Mouse (Mus musculus): ENCODE data around the gene Fcgrt.
"Not testable (repeated sequence)": the region's sequence is repeated elsewhere in the genome, so short reads cannot be mapped to it uniquely, and the experiment has no call there.

The Fcgrt gene

GRCm38 (mm10) chr7:45129776-45130512 lies 26.3 kb upstream of the Fcgrt start:
- DNase-seq (ENCODE audit: low spot score in 2 of 2) = no peak

GRCm38 (mm10) chr7:45129318-45129717 lies 25.7 kb upstream of the Fcgrt start:
- DNase-seq (ENCODE audit: low spot score in 2 of 2) = no peak

DNA sequence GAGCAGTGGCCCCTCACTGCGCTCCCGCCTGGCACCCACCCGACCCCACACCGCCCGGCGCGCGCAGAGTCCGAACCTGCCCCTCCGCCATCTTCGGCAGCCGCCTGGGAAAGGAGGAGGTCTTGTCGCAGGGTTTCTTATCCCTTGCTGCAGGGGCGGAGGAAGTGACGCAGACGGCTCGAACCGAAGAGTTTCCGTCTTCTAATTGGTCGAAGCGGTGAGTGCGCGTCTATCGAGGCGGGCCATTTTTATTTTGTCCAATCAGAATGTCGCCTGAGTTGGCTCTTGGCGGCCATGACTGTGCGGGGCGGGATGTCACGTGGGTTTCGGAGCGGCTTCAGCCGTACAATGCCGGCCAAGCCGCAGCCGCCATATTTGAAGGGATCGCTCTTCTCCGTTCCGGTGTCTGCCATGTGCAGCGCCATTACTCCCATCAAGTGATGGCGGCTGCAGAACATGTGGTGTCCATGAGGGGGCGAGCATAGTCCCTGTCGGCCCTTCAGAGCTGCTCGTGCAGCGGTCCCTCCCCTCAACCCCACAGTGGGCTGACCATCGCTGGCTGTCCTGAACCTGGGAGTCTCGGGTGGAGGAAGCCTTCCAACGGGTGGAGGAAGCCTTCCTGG lies 25.1 kb upstream of the Fcgrt start, which contains the start of gene Rpl13a:
Gene Rpl13a (minus strand): TSS at position 138 of the 623 bp plus-strand sequence.
- peak; percentile 96 to 98 for DNase-seq (ENCODE audit: low spot score in 2 of 2)

DNA sequence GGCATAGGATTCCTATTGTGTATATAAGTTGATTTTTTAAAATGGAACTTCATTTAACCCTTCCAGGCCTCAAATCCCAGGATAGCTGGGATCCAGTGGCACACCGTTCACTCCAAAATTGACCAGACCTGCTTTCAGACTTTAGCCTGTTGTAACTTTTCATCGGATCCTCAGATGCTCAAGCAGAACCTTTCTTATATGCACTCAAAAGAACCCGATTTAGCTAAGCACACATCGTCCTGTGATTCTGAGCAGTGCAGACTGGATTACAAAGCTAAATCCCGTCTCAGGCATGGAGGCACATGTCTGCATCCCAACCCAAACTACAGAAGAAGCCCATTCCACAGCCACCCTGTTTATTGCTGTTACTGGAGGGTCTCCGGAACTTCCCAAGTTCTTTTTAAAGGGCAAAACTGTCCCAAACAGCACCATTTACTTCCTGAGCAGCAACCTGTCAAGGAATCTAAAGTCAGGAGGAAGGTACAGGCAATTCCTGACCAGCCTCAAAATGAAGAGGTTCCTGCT lies 24.1 kb upstream of the Fcgrt start:
- DNase-seq (ENCODE audit: low spot score in 2 of 2) = no peak

- DNase-seq (ENCODE audit: low spot score in 2 of 2) = no peak
Observed at GRCm38 (mm10) chr7:45126844-45127699, 23.4 kb upstream of the Fcgrt start.

DNA sequence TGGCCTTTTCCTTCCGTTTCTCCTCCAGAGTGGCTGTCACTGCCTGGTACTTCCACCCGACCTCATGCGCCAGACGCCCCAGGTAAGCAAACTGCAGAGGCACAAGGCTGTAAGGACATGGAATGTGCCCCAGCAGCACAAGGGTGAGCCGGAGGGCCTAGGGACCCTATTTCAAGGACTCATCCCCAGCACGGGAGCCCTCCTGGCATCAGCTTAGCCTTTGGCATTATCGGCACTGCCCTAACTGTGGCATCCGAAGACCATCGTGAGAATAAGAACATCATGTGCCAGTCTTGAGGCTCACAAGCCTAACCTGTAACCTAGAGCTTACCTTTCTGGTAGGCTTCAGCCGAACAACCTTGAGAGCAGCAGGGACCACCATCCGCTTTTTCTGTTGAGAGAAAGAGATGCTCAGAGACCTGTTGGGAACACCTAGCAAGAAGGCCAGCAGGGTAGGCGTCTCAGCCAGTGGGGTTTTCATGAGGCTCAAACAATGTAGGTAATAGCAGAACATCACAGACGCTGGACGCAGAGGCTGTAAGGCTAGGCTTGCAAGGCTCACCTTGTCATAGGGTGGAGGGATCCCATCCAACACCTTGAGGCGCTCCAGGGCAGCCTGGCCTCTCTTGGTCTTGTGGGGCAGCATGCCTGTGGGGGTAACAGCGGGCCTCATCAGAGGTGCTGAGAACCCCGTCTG lies 22.6 kb upstream of the Fcgrt start:
- DNase-seq (ENCODE audit: low spot score in 2 of 2) = no peak

- DNase-seq (ENCODE audit: low spot score in 2 of 2) = not testable (repeated sequence)
Observed at GRCm38 (mm10) chr7:45125649-45126048, 22.0 kb upstream of the Fcgrt start.

GRCm38 (mm10) chr7:45125144-45125600 lies 21.5 kb upstream of the Fcgrt start:
- DNase-seq (ENCODE audit: low spot score in 2 of 2) = no peak

- peak; percentile 98 to 99 for DNase-seq (ENCODE audit: low spot score in 2 of 2)
Observed at GRCm38 (mm10) chr7:45124224-45125143, 20.8 kb upstream of the Fcgrt start, which contains the start of gene Rps11. Rps11 (minus strand) TSS chr7:45124439.

- peak in 1 of 2 experiments; percentile 45 for DNase-seq (ENCODE audit: low spot score in 2 of 2)
Observed at GRCm38 (mm10) chr7:45123186-45123570, 19.5 kb upstream of the Fcgrt start.

DNA sequence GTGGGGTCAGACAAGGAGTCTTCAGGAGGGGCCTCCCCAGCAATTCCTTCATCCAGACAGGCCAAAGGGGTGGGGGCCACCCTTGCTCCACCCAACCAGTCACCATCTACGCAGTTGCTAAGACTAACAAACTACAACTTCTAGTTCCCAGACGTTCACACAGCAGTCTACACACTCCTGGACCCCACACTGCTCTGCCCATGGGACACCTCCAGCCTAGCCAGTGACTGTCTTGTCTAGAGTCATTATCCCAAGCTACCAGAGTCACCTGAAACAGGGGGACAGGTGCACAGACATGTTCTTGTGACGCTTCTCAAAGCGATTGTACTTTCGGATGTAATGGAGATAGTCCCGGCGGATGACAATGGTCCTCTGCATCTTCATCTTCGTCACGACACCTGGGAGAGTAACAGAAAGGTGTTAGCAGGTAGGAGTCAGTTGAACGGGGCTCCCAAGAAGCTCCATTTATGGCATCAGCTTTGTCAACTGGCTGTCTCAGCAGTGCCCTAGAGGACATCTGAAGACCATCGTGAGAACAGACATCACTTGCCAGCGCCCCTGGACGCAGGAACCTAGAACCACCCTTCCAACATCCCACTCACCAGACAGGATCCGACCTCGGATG lies 19.0 kb upstream of the Fcgrt start:
- DNase-seq (ENCODE audit: low spot score in 2 of 2) = peak in 1 of 2 experiments; percentile 4

- no peak for DNase-seq (ENCODE audit: low spot score in 2 of 2)
Observed at GRCm38 (mm10) chr7:45121966-45122365, 18.3 kb upstream of the Fcgrt start.

GRCm38 (mm10) chr7:45121404-45121803 lies 17.8 kb upstream of the Fcgrt start:
- peak; percentile 75 to 82 for DNase-seq (ENCODE audit: low spot score in 2 of 2)

DNA sequence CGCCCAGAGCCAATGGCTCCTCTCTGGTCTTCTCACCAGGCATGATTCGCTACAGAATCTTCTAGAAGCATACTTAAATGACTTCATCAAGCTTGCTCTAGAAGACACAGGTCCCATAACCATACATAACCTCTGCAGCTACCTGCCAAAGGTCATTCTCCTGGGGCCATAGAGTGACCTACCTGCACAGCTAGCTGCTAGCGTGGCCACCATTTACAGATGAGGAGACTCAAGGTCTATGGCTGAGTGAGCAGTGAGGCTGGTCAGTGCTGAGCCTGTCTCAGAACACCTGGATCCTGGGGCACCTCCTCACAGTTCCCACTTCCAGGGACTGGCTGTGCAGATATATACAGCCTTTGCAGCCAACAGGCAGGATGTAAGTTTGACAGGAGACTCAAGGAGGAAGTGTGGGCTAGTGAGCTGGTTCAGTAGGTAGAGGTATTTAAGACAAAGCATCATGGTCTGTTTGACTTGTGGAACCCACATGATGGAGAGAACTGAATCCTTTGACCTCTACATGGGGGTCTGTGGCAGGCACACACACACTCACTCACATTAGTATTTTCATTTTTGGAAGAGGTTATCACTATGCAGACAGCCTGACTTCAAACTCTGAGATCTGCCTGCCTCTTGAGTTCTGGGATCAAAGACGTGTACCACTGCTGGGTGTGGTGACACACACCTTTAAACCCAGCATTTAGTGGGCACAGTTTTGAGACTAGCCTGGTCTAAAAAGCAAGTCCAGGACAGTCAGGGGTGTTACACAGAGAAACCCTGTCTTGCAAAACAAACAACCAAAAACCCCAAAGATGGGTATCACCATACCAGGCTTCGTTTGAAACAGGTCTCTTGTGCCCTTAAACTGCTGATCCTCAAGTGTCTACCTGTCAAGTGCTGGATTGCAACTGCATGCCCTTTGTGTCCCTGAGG lies 16.4 kb upstream of the Fcgrt start:
- DNase-seq (ENCODE audit: low spot score in 2 of 2) = no peak

DNA sequence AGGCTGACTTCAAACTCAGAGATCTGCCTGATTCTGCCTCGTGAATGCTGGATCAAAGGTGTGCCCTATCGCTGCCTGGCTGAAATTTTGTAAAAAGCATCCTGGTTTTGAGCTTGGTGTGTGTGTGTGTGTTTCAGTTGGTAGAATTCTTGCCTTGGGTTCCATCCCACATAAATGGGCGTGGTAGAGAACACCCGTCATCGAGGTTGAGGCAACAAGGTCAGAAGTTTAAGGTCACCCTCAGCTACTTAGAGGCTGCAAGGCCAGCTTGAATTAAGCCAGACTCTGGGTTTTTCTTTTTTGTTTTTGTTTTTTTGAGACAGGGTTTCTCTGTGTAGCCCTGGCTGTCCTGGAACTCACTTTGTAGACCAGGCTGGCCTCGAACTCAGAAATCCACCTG lies 14.7 kb upstream of the Fcgrt start:
- DNase-seq (ENCODE audit: low spot score in 2 of 2) = no peak

- DNase-seq (ENCODE audit: low spot score in 2 of 2) = no peak
Observed at GRCm38 (mm10) chr7:45117566-45117965, 13.9 kb upstream of the Fcgrt start.

DNA sequence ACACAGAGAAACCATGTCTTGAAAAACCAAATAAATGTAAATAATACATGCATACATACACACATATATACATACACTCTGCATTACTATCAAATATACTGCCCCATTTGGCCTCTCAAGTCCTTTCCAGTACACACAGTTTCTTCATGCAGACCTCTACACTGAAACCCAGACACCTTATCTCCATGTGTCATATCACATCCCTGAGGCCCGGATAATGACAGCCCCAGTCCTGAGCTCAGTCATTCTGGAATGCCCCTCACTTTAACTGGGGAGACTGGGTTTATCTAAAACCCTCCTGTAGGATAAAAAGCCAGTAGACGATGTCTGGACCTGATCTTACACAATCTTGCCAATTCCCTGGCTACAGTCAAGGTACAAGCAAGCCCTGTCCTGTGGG lies 9.8 kb upstream of the Fcgrt start:
- DNase-seq (ENCODE audit: low spot score in 2 of 2) = no peak

DNA sequence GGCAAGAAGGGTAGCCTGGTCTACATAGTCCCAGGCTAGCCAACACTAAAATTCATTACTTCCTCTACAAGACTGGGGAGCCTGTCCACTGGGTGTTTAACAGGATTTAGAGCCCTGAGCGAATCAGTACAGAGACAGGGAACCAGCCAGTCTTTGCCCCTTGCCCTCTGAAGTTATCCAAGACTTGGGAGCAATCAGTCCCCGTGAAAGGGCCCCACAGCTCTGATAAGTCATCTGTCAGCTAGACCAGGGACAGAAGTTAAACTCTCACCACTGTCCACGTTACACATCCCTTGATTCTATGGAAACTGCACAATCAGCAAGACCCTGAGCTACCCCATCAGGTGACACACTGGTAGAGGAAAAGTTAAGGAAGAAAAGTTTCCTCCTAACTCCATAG lies 8.9 kb upstream of the Fcgrt start:
- DNase-seq (ENCODE audit: low spot score in 2 of 2) = no peak

DNA sequence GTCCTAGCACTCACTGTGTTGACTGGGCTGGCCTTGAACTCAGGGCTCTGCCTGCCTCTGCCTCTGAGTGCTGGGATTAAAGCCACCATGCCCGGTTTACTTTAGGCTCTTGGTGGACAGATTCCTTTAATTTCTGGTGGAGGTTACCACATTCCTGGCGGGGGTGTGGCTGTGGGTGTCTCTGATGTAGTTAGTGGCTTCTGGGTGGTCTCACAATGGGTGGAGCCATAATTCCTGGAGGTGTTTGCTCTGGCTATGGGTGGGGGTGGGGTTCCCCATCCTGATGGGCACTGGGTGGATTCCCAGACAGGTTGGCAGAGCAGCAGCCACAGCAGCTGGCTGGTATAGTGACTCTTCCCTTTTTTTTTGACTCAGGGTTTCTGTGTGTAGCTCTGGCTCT lies 8.3 kb upstream of the Fcgrt start:
- DNase-seq (ENCODE audit: low spot score in 2 of 2) = no peak
